Mouse (Mus musculus): ENCODE data around the gene Irf9.

Irf9 gene

DNA sequence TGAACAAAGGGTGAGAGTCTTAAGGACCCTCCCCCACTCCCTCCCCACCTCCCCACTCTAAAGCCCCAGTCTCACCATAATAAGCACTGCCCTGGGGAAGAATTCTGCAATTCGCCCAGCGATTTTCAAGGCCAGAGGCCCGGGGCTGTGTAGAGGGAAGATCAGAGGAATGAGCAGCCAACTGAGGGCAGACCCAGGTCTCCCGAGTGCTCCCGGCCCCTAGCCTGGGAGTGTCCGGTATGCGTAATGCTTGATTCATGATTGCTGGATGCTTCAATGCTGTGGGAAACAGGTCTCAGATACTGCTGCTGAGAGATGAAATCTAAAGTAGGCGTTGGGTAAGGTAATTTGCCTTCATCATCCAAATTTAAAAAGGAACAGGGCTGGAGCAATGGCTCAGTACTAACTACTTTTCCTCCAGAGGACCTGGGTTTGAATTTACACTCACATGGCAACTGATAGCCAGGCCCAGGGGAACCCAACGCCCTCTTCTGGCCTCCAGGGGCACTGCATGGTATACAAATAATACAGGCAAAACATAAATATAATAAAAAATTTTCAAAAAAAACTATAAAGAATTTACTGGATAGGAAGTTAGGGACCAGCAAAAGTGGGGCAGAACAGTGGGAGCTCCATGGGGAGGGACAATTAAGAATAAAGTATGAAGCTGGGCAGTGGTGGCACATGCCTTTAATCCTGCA lies 21.2 kb upstream of the Irf9 start:
- DNase-seq: no peak

DNA sequence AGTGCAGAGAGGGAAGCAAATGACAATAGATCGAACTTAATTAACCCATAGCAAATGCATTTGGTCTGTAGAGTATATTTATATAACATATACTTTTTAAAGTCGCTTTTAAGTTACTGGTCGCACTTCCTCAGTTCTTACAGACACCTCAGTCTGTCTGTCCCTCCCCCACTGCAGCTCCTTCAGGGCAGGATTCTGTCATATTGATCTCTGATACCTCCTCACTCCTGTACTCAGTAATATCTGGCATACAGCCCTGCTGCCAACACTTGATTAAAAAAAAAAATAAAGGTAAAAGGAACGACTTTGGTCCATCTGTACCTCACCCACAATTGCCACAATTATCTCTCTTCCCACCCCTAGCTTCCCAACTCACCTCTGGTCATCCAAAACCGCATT lies 19.1 kb upstream of the Irf9 start:
- DNase-seq: no peak

DNA sequence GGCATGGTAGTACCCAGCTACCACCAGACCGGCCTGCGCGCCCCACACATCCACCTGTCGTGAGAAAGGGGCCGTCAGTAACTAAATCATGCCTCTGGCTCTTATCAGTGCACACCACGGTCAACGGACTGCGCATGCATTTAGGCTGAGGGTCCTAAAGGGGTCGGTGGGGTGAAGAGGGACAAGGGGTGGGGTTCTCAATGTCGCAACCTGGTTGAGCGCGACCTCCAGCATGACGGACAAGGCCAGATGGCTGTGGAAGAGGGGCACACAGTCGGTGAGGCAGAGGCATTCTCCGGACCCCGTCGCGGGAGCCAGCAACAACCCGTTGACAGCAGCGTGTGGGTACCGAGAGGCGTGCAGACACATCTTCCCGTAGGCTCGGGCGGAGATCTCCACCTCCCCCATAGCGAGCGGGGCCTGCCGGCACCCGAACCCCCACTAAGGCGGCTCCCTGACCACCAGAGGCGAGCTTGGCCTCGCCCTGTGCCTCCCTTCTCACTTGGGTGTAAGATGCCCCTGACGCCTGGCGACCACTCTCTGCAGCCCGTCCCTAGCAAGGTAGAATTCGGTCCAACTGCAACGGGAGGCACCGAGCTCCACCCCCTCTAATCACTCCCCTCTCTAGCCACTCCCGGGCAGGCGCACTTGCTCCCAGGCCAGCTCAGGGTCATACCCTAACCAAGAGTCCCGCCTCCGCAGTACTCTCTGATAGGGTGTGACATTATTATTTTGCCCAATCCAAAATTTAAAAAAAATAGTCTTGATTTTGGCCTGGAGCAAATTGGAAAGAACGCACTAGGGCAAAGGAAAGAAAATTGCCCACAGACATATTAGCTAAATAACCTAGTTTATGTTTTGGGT lies 18.4 kb upstream of the Irf9 start, which contains the start of gene Emc9:
Emc9 (minus strand) TSS at position 601 of the 864 bp plus-strand sequence.
- DNase-seq: peak; percentile 69

DNA sequence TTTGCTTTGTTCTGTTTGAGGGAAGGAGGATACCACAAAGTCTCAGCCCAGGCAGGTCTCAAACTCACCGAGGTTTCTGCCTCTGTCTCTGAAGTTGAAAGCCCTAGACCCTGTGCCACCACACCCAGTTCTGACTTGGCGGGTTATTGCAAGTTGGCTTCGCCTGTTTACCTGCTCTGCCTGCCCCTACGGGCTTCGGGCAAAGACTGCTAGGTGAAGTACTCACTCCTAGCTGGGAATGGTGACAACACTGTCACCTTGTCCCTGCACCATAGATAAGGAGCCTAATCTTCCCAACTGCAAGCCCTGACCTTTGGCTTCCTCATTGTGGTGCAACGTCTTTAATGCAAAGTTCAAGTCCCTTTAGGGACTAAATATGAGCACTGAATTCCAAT lies 17.8 kb upstream of the Irf9 start:
- DNase-seq: no peak

DNA sequence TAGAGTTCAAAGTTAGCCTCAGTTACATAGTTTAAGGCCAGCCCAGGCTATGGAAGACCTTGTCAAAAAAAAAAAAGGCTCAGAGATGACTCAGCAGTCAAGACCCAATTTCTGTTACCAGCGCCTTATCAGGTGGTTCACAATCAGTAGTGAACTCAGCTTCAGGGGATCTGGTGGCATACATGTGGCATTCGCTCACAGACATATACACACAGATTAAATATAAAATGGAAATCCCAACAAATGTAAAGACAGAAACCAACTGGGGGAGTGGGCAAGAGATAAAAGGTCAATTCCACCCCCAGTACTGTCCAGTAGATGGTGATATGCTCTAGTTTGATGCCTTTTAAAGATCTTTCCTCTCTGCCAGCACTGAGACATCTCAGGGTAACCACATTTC lies 17.2 kb upstream of the Irf9 start:
- peak; percentile 8 for DNase-seq

DNA sequence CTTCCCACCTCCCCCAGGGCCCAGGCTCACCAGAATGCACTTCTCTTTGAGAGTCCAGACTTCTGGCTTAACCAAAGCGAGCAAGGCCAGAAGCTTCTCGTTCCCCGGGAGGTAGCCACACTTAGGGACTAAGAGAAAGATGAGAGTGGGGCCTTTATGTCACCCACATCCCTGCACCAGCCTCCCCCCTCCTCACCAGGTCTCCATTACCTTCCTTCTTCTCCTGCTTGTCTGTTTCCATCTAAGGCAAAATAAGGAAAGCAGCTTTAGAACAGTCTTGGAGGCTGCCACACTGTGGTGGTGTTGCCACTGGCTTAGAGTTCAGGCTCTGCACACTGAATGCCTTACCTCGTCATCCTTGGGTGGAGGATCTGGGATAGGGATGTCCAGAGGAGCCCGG lies 14.1 kb upstream of the Irf9 start:
- no peak for DNase-seq

DNA sequence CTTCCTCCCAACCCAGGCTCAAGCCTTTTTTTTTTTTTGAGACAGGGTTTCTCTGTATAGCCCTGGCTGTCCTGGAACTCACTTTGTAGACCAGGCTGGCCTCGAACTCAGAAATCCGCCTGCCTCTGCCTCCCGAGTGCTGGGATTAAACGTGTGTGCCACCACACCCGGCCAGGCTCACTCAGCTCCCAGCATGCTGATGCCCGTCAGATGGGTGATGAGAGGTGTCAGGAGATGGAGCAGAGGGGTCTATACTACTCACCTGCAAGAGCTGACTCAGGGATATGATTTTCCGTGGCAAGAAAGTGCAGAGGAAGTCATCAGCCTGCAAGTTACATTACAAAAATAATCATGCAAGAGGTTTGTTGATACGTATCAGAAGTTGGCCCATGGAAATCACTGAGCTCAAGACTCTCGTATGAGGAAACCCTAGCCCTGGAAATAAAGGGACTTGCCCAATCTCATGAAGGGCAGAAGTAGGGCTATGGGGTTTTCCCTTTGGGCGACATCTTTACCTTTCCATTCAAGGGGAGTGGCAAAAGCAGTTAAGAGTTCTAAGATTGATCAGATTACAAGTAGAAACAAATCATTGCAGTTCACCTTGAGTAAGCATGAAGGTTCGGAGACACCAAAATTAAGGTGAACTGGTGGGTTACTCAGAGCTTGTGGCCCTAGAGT lies 13.5 kb upstream of the Irf9 start:
- DNase-seq: no peak

DNA sequence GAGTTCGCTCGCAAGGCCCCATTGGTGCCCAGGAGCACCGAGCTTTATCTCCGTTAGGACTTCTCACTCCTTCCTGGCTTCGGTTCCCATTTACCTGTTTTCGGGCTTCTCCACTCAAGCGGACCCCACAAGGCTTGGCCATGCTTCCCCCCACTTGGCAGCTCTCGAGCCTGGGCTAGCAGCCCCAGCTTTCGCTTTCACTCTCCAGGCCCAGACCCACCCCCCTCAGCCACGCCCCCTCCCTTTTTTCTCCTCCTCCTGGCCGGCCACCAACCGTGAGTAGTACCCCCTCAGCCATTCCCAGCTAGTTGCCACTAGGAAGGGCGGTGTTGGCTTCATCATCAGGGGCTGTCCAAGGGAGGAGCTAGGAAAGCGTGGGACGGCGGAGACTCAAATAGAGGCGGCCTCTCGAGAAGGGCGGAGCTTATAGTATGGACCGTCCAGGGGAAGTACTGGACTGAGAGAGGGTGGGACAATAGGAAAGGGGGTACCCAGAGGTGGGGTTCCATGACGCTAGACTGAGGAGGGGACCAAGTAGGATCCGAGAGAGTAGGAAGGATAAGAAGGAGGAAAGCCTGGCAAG lies 12.5 kb upstream of the Irf9 start, which contains the start of gene Psme2:
Psme2 (minus strand) TSS at position 366 of the 583 bp plus-strand sequence.
- DNase-seq: peak; percentile 98

DNA sequence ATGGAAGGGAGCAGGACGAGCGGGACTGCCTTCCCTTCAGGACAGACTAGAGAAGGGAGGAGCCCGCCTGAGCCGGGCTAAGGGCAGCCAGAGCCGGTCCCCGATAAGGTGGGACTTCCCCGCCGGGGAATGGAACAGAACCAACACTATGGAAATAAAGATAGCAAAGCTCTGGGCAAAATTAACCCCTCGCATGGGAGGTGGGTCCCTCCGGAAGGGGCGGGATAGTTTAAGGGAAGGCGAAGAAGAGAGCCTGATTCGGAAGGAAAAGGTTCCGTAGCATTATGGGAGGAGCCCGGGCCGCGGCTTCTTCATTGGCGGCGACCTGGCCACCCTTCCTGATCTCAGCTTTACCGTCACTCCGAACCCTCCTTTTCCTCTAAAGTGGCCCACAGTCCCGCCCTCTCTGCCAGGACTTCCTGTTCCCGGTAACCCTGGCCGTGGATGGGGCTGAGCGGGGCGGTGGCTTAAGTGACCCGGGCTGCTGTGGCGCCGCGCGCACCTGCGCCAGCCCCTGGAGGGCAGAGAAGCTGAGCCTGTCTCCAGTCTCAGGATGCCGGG lies 12.0 kb upstream of the Irf9 start, which contains the start of gene Rnf31:
Rnf31 (plus strand) TSS at position 378 of the 561 bp plus-strand sequence.
- DNase-seq: peak; percentile 97

DNA sequence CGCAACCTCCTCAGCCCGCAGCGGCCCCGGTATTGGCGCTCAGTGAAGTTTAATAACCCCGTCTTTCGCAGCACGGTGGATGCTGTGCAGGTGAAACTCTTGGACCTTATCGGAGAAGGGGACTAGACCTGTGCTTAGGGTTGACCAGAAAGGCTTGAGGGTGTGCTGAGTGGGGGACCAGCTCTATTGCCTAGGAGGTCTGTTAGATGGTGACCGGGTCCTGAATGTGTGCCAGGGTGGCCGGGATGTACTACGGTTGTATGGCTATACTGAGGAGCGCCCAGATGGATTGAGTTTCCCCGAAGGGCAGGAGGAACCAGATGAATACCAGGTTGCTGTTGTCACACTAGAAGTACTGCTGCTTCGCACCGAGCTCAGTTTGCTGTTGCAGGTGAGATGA lies 11.1 kb upstream of the Irf9 start:
- peak; percentile 13 for DNase-seq

DNA sequence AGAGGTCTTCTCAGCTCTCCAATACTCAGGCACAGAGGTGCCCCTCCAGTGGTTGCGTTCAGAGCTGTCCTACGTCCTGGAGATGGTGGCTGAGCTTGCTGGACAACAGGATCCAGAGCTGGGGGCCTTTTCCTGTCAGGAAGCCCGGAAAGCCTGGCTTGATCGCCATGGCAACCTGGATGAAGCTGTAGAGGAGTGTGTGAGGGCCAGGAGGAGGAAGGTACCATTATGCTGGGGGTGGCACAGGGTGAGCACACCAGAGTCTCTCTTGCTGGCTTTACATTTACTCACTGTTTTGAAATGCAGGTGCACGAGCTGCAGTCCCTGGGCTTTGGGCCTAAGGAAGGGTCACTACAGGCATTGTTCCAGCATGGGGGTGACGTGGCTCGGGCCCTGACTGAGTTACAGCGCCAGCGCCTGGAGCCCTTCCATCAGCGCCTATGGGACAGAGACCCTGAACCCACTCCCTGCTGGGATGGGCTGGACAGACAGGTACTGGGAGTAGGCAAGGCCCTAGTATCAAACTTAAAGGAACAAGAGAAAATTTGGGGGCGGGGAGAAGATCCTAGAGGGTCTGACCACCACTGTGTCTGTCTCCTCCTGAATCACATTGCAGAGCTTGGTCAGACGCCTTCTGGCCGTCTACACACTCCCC lies 7.2 kb upstream of the Irf9 start:
- no peak for DNase-seq

DNA sequence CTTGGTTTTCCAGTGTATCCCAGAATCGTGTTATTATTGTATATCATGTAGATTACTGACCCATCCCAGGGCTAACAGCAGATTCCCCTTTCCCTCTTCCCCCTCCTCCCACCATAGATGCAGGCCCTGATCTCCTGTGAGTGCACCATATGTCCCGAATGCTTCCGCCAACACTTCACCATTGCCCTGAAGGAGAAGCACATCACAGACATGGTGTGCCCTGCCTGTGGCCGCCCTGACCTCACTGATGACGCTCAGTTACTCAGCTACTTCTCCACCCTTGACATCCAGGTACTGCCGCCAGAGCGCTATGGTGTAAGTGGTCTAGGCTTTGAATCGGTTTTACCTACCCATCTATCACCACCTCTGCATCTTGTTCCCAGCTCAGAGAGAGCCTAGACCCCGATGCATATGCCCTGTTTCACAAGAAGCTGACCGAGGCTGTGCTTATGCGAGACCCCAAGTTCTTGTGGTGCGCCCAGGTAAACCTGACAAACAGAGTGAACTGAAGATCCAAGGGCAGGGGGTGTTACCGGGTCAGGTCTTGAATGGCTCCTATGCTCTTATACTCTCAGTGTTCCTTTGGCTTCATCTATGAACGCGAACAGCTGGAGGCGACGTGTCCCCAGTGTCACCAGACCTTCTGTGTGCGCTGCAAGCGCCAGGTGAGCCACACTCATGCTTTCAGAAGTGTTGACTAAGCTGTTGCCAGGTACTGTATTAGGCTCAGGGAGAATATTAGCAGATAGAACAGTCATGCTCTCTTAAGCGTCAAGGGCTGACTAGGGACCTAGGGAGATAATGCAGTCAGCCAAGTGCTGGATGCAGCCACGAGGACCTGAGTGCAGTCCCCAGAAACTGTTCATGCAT lies 4.6 kb upstream of the Irf9 start:
- no peak for DNase-seq

DNA sequence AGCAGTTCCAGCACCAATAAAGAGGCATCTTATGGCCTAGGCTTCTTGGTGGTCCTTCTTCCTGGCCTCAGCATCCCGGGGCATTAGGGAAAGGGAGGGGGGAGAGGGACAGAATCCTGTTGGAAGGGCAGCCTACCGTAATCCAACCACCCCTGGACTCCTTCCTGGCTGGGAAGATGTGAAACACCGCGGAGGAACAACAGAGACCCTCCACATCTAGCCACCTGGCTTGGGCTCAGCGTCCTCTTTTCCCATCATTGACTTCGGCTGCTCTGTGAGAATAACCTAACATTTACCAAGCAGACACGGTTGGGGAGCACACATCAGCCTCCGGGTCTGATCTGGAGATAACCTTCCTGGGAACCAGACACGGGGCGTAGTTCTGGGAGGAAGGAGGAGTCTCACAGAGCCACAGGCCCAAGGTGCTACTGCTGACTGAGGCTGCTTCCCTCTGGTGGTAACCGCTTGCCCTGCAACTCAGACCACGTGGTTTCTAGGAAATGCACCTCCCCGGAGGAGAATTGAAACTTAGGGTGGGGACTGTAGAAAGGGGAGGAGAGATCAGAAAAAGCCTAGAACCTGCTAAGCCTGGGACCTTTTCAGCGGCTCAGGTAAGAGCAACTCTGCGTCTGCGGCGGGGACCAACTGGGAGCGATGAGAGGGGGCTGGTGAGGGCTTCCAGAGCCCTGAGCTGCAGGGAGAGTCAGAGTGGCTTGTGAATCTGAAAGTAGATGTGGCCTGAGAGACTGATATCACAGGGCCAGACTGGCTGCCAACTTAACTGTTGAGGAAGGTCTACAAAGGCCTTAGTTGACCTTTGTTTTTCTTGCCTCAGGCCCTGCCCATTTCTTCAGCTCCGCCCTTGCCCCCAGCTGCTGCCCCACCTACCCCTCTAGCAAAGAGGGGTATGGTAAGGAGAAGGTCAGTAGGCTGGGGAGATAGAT lies 534 bp downstream of the Irf9 start:
- DNase-seq: peak; percentile 93

DNA sequence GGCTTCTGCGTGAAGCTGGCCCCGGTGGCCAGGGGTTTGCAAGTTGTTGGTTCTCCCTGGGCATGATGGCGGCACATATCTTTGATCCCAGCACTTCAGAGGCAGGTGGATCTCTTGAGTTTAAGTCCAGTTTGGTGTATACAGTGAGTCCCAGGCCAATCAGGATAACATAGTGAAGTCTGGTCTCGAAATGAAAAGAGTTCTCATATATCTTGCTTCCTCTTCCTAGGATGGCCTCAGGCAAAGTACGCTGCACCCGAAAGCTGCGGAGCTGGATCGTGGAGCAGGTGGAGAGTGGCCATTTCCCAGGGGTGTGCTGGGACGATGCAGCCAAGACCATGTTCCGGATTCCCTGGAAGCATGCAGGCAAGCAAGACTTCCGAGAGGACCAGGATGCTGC lies 1.5 kb downstream of the Irf9 start:
- DNase-seq: no peak

DNA sequence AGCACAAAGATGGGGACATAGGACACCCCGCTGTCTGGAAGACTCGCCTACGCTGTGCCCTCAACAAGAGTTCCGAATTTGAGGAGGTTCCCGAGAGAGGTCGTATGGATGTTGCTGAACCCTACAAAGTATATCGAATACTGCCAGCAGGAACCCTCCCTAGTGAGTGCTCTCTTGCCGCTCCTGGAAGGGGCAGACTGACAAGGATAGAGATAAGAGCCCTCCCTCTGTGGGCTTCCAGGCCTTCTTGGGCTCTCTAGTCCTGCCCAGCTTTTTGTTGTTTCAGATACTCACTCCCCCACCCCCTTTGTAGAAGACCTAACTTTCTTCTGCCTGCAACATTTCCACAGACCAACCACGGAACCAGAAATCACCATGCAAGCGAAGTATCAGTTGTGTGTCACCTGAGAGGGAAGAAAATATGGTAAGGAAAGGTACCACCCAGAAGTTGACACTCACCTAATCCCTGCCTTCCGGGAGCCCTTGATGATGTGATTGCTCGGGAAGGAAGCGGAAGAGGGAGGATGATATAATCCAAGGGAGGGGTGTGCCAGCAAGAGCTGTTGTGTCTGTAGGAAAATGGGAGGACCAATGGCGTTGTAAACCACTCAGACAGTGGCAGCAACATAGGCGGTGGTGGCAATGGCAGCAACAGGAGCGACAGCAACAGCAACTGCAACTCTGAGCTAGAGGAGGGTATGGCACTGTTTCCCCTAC lies 2.5 kb downstream of the Irf9 start:
- DNase-seq: no peak

DNA sequence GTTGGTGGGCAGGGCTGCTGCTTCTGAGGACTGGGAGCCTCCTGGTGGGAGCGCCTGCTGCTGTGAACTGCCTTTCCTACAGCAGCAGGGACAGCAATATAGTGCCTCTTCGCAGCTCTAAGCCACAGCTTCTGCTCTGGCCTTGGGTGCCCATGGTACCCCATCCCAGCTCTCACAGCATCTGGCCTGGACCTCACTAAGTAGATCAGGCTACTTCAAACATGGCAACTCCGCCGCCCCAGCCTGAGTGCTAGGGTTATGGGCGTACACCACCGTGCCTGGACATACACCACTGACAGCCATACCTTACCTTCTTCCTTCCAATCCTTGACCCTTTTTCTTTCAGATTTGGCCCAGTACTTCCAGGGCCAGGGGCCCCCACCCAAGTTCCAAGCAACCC lies 5.0 kb downstream of the Irf9 start:
- no peak for DNase-seq

DNA sequence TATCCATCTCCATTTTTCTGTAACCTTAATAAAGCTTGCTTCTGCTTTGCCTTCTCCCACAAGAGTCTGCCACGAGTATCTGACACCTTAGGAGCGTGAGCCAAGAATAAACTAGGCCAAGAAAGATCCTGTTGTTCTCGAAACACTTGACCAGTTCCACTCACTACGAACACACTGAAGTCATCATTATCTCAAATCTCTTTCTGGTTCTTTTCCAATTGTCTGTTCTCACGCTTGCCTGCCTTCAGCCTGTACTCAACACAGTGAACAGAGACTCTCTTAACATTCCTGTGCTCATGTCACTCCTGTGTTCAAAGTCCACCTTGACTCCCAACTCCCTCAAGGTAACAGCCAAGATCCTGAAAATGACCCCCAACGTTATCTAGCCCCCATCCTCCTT lies 10.0 kb downstream of the Irf9 start:
- DNase-seq: no peak

DNA sequence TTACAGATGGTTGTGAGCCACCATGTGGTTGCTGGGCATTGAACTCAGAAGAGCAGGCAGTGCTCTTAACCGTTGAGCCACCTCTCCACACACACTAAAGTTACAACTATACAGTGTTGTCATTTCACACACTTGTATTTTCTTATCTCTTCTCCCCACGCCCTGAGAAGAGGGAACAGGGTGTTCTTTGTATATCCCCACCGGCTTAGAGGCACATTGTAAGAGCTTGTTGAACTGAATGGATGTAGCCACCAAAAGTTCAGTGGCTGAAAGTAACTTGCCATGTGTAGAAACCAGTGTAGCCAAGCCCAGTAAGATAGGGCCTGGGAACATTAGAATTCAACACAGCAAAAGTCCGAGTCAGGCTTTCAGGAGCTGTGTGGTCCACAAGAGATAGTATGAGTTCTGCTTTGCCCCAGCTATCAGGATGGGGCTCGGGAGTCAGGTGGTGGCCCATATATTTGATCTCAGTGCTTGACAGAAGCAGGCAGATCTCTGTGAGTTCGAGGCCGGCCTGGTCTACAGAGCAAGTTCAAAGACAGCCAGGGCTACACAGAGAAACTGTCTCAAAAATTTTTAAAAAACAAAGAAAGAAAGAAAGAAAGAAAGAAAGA lies 11.3 kb downstream of the Irf9 start:
- DNase-seq: no peak

DNA sequence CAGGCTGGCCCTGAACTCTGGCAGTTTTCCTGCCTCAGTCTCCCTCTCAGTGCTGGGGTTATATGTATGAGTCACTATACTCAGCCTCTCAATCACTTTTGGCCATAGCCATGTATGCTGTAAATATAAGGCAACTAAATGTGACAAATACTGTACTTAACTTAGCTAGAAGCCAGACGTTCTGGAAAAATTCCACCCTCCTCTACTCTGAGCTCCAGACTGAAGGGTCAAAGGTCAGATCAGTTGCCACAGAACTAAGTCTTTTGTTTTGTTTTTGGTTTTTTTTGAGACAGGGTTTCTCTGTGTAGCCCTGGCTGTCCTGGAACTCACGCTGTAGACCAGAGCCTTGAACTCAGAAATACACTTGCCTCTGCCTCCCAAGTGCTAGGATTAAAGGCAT lies 12.5 kb downstream of the Irf9 start:
- no peak for DNase-seq

Data from retina, postnatal 1 day (tissue).